Mouse (Mus musculus) limb, embryonic 12.5 days (tissue): Measurements from ENCODE around the gene Btbd35f25. TPM values are rescaled to one million over a fixed set of nuclear protein-coding genes. Genes with fewer than 3 reads are reported as not detected.
"Not testable (repeated sequence)": the region's sequence is repeated elsewhere in the genome, so short reads cannot be mapped to it uniquely, and the experiment has no call there.

Experiments
- ATAC-seq: fragments of 200-750 bp; cut with Nextera tagmentation; 2 replicates; pipeline ENCODE4 v1.8.0; 2017; ENCODE audit warnings: low read depth, moderate TSS enrichment; ENCODE audit not compliant: insufficient number of reproducible peaks, insufficient read depth, low FRiP score, low TSS enrichment
- H3K27ac ChIP-seq: fragments of 300-500 bp; sonication (generic); 2 replicates; pipeline ENCODE4 v1.5.1; 2016; ENCODE audit warnings: mild to moderate bottlenecking, moderate library complexity
- H3K27me3 ChIP-seq: fragments of 300-500 bp; sonication (generic); 2 replicates; pipeline ENCODE4 v1.6.1; 2016; ENCODE audit warnings: mild to moderate bottlenecking, moderate library complexity
- H3K36me3 ChIP-seq: fragments of 300-500 bp; sonication (generic); 2 replicates; pipeline ENCODE4 v1.6.1; 2016; ENCODE audit warnings: mild to moderate bottlenecking, moderate library complexity
- H3K4me1 ChIP-seq: fragments of 300-500 bp; sonication (generic); replicated peaks from 2 replicates; pipeline ENCODE4 v1.6.1; 2016
- H3K4me2 ChIP-seq: fragments of 300-500 bp; sonication (generic); 2 replicates; pipeline ENCODE4 v1.6.1; 2016; ENCODE audit warnings: mild to moderate bottlenecking, moderate library complexity
- H3K4me3 ChIP-seq: fragments of 300-500 bp; sonication (generic); replicated peaks from 2 replicates; pipeline ENCODE4 v1.5.1; 2016; ENCODE audit warnings: mild to moderate bottlenecking
- H3K9ac ChIP-seq: fragments of 300-500 bp; sonication (generic); replicated peaks from 2 replicates; pipeline ENCODE4 v1.6.1; 2016; ENCODE audit warnings: mild to moderate bottlenecking, moderate library complexity
- H3K9me3 ChIP-seq: fragments of 300-500 bp; sonication (generic); 2 replicates; pipeline ENCODE4 v1.6.1; 2016; ENCODE audit warnings: mild to moderate bottlenecking, moderate library complexity
- WGBS: fragments of 180-500 bp; shearing (Covaris S2); methylation state at CpG from one replicate; pipeline ENCODE4 v1.1.7; 2016; 5-methylcytosine and 5-hydroxymethylcytosine counted together
- polyA plus RNA-seq: library from polyadenylated mRNA; unstranded; fragments of >200 nt; fragmentation: Nextera tagmentation; extraction: Ambion mirVana; gene quantifications from 2 replicates; pipeline ENCODE4 v1.2.1, GENCODE M21; 2016

The Btbd35f25 gene
- polyA plus RNA-seq, result not detected in 2 replicates

DNA sequence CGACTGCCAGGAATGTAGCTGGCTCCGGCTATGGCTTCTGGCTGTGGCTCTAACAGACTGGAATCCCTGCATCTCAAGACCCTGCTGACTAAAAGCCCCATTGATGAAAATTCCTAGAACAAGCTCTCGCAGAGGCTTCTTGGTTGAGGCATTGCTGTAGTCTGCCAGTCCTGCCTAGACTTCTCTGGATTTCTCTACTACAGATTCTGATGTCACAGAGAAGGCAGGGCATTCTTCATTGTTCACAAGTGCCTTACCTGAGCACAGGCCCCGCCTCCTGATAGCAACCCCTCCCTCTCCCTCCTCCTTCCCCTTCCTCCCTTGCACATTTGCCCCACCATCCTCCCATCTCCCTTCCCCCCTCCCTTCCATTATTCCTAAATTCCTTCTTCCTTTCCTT, at the start of gene Btbd35f25:
Gene Btbd35f25, minus strand, starts transcription at position 101 of the 400 bp plus-strand sequence.
- not testable (repeated sequence) for H3K9ac ChIP-seq, H3K27ac ChIP-seq, ATAC-seq, H3K4me2 ChIP-seq, H3K27me3 ChIP-seq, H3K4me1 ChIP-seq, H3K9me3 ChIP-seq, H3K36me3 ChIP-seq, H3K4me3 ChIP-seq
- WGBS, result 82% methylated on average over 3 of the region's 4 CpGs

DNA sequence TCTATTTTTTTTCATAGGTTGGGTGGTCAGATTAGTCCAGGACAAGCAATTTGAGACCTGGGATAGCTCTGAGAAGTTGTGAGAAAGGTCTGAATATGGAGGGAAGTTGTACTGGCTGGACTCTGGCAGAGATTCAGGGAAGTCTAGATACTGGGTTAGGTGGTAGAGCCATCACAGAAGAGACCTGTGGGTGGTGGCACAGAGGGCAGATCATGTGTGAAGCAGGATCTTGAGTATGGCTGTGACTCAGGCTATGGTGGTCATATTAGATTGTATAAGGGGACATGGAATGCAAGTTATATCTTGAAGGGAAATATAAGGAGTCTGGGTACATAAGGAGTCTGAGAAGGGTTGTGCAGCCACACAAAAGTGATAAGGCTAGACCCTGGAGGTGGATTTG, 49.3 kb upstream of the Btbd35f25 start:
- no peak for ATAC-seq
- no peaks in the 10 kb centered on the region for H3K27me3 ChIP-seq
- H3K36me3 ChIP-seq, result no peaks in the 10 kb centered on the region
- no peak overlapping the region for H3K9ac ChIP-seq
- H3K4me1 ChIP-seq, result no peaks in the 10 kb centered on the region
- no peak overlapping the region for H3K27ac ChIP-seq
- no peak overlapping the region for H3K4me3 ChIP-seq
- H3K9me3 ChIP-seq, result peaks cover 97% of the 10 kb centered on the region
- no peak overlapping the region for H3K4me2 ChIP-seq

DNA sequence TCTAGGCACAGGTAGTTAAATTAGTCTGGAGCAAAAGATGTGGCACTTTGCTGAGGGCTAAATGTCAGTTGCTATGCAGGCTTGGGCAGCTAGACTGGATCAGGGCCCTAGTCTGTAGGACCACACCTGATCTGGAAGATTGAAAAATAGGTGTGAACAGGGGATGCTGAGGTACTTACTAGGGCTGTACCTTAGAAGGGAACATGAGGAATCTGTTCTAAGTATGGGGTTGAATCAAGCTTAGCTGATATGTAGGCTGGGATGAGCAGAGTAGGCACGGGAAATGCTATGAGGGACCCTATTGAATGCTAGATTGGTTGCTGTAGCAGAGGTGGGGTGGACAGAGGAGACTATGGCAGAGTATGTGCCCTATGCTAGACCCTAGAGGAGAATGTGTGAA, 47.0 kb upstream of the Btbd35f25 start:
- peaks cover 86% of the 10 kb centered on the region for H3K9me3 ChIP-seq
- no peak for ATAC-seq
- H3K4me3 ChIP-seq, result no peak overlapping the region
- WGBS, result 85% methylated on average over 1 of the region's 1 CpGs
- H3K27ac ChIP-seq, result no peak overlapping the region
- no peaks in the 10 kb centered on the region for H3K27me3 ChIP-seq
- no peak overlapping the region for H3K4me2 ChIP-seq
- no peaks in the 10 kb centered on the region for H3K36me3 ChIP-seq
- no peaks in the 10 kb centered on the region for H3K4me1 ChIP-seq
- H3K9ac ChIP-seq, result no peak overlapping the region

DNA sequence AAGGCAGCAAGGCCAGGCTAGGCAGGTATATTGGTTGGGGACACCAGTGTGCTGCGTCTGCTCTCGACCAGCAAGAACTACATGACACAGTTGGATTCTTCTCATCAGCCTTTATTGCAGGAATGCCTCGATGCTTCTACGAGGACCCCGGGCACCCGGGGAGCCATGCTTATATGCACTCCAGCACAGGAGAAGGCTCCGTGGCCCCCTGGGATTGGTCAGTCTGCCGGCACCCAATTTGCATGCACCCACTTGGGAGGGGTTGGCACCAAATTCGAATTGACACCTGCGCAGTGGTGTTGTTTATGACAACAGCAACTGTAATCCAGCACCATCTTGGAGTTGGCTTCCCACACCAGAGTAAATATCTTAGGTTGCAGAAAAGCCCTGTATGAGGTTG, 28.1 kb upstream of the Btbd35f25 start:
- Histone ChIP-seq H3K9ac (no peak overlapping the region), H3K27ac (no peak overlapping the region), H3K4me3 (no peak overlapping the region), H3K36me3 (no peaks in the 10 kb centered on the region), H3K4me1 (no peaks in the 10 kb centered on the region), H3K9me3 (peaks cover 75% of the 10 kb centered on the region), H3K4me2 (no peak overlapping the region), H3K27me3 (no peaks in the 10 kb centered on the region)
- no peak for ATAC-seq
- 87% methylated on average over 10 of the region's 10 CpGs for whole genome bisulfite sequencing

DNA sequence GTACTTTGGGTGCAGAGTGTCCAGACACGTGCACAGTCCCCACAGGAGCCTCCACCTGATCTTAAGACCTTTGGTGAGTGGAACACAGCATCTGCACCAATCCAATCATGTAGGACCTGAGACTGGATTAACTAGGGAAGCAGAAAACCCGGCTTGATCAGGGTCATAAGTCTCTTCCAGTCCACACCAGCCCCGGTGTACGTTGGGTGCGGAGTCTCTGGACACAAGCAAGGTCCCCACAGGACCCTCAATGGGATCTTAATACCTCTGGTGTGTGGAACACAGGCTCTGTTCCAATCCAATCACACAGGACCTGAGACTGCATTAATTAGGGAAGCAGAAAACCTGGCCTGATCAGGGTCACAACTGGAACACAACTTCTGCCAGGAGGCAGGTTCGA, 20.0 kb upstream of the Btbd35f25 start:
- Histone ChIP-seq H3K9me3 (peaks cover 35% of the 10 kb centered on the region), H3K36me3 (no peaks in the 10 kb centered on the region), H3K27me3 (no peaks in the 10 kb centered on the region), H3K27ac (no peak overlapping the region), H3K4me1 (no peaks in the 10 kb centered on the region), H3K4me3 (no peak overlapping the region), H3K9ac (no peak overlapping the region), H3K4me2 (no peak overlapping the region)
- 75% methylated on average over 6 of the region's 6 CpGs for WGBS
- no peak for ATAC-seq

Other genes starting within 250 kb of the Btbd35f25 start
- gene Gm21883, start 142.9 kb downstream of the Btbd35f25 start, polyA plus RNA-seq, result not detected in 2 replicates
- not detected in 2 replicates for gene Spin2e, start 98.2 kb downstream of the Btbd35f25 start, polyA plus RNA-seq
- not detected in 2 replicates for gene Gm21637, start 244.9 kb upstream of the Btbd35f25 start, polyA plus RNA-seq